Mouse (Mus musculus) neural tube, embryonic 14.5 days (tissue): ENCODE results near the gene Cisd1. TPM values are rescaled to one million over a fixed set of nuclear protein-coding genes. Genes with fewer than 3 reads are reported as not detected.
"Not testable (repeated sequence)": the region's sequence is repeated elsewhere in the genome, so short reads cannot be mapped to it uniquely, and the experiment has no call there.

Experiments
- ATAC-seq: fragments of 200-750 bp; cut with Nextera tagmentation; 2 replicates; pipeline ENCODE4 v1.8.0; 2017; ENCODE audit warnings: low read depth, mild to moderate bottlenecking, moderate TSS enrichment, moderate library complexity
- H3K27ac ChIP-seq: fragments of 300-500 bp; sonication (generic); 2 replicates; pipeline ENCODE4 v1.5.1; 2014; ENCODE audit warnings: low read depth, mild to moderate bottlenecking, control low read depth, low read length, moderate library complexity, mixed read lengths
- H3K27me3 ChIP-seq: fragments of 300-500 bp; sonication (generic); 2 replicates; pipeline ENCODE4 v1.6.1; 2014; ENCODE audit warnings: low read length; ENCODE audit not compliant: control insufficient read depth, insufficient read depth
- H3K36me3 ChIP-seq: fragments of 300-500 bp; sonication (generic); 2 replicates; pipeline ENCODE4 v1.6.1; 2014; ENCODE audit warnings: low read length, mixed read lengths; ENCODE audit not compliant: control insufficient read depth, insufficient read depth
- H3K4me1 ChIP-seq: fragments of 300-500 bp; sonication (generic); 2 replicates; pipeline ENCODE4 v1.6.1; 2014; ENCODE audit warnings: low read length; ENCODE audit not compliant: control insufficient read depth, insufficient read depth
- H3K4me2 ChIP-seq: fragments of 300-500 bp; sonication (generic); 2 replicates; pipeline ENCODE4 v1.6.1; 2014; ENCODE audit warnings: mild to moderate bottlenecking, low read depth, low read length, control low read depth
- H3K4me3 ChIP-seq: fragments of 300-500 bp; sonication (generic); 2 replicates; pipeline ENCODE4 v1.5.1; 2014; ENCODE audit warnings: low read depth, low read length, control low read depth, mixed read lengths
- H3K9ac ChIP-seq: fragments of 300-500 bp; sonication (generic); replicated peaks from 2 replicates; pipeline ENCODE4 v1.6.1; 2014; ENCODE audit warnings: low read depth, mild to moderate bottlenecking, control low read depth, low read length, mixed read lengths
- H3K9me3 ChIP-seq: fragments of 300-500 bp; sonication (generic); 2 replicates; pipeline ENCODE4 v1.6.1; 2016; ENCODE audit warnings: low read length; ENCODE audit not compliant: control insufficient read depth
- WGBS: fragments of 180-500 bp; shearing (Covaris S2); extraction: QIAGEN DNeasy Blood & Tissue Kit; methylation state at CpG from one replicate; pipeline ENCODE4 v1.1.7; 2014; 5-methylcytosine and 5-hydroxymethylcytosine counted together
- polyA plus RNA-seq: library from polyadenylated mRNA; unstranded; fragments of >200 nt; fragmentation: Nextera tagmentation; extraction: Ambion mirVana; gene quantifications from 2 replicates; pipeline ENCODE4 v1.2.1, GENCODE M21; 2014

Gene Cisd1
- polyA plus RNA-seq = 322 and 357 TPM in 2 replicates

GRCm38 (mm10) chr10:71344579-71345143 is at the start of gene Cisd1:
Gene Cisd1 (minus strand): TSS chr10:71344954.
- Histone ChIP-seq H3K27ac (peak within 1 kb of the TSS; percentile 78), H3K4me3 (peak within 1 kb of the TSS; percentile 90), H3K4me2 (peak within 1 kb of the TSS; percentile 86), H3K36me3 (no peaks in the 10 kb centered on the region), H3K9ac (peak within 1 kb of the TSS; percentile 83), H3K4me1 (peaks cover 24% of the 10 kb centered on the region), H3K9me3 (no peaks in the 10 kb centered on the region), H3K27me3 (no peaks in the 10 kb centered on the region)
- 0% methylated on average over 47 of the region's 60 CpGs for WGBS
- ATAC-seq = peak; percentile 79

GRCm38 (mm10) chr10:71389311-71389710 is 44.6 kb upstream of the Cisd1 start:
- Histone ChIP-seq H3K9ac (no peak overlapping the region), H3K9me3 (no peaks in the 10 kb centered on the region), H3K36me3 (no peaks in the 10 kb centered on the region), H3K27me3 (no peaks in the 10 kb centered on the region), H3K4me2 (no peak overlapping the region), H3K27ac (no peak overlapping the region), H3K4me3 (no peak overlapping the region), H3K4me1 (no peaks in the 10 kb centered on the region)
- WGBS = 93% methylated on average over 5 of the region's 5 CpGs
- no peak for ATAC-seq

- WGBS = 65% methylated on average over 19 of the region's 19 CpGs
- no peaks in the 10 kb centered on the region for H3K27me3 ChIP-seq
- no peak overlapping the region for H3K4me3 ChIP-seq
- no peak overlapping the region for H3K9ac ChIP-seq
- no peak overlapping the region for H3K27ac ChIP-seq
- H3K4me1 ChIP-seq = no peaks in the 10 kb centered on the region
- H3K4me2 ChIP-seq = no peak overlapping the region
- H3K9me3 ChIP-seq = no peaks in the 10 kb centered on the region
- H3K36me3 ChIP-seq = no peaks in the 10 kb centered on the region; the same call in 1 of the 2 replicates
- ATAC-seq = no peak
These were observed 39.6 kb upstream of the Cisd1 start for GRCm38 (mm10) chr10:71384159-71385044.

GRCm38 (mm10) chr10:71383552-71383924 is 38.8 kb upstream of the Cisd1 start:
- WGBS = 79% methylated on average over 6 of the region's 6 CpGs
- not testable (repeated sequence) for H3K4me2 ChIP-seq

GRCm38 (mm10) chr10:71382858-71383551 is 38.3 kb upstream of the Cisd1 start:
- H3K4me3 ChIP-seq = no peak overlapping the region
- H3K9me3 ChIP-seq = no peaks in the 10 kb centered on the region
- H3K4me1 ChIP-seq = no peaks in the 10 kb centered on the region
- H3K27me3 ChIP-seq = no peaks in the 10 kb centered on the region
- H3K27ac ChIP-seq = no peak overlapping the region
- H3K9ac ChIP-seq = no peak overlapping the region
- H3K36me3 ChIP-seq = no peaks in the 10 kb centered on the region; the same call in 1 of the 2 replicates
- no peak for ATAC-seq
- H3K4me2 ChIP-seq = no peak overlapping the region
- 68% methylated on average over 8 of the region's 8 CpGs for WGBS

More at GRCm38 (mm10) chr10:71383552-71383924, 38.8 kb upstream of the Cisd1 start:
- H3K9me3 ChIP-seq, H3K27me3 ChIP-seq, H3K4me1 ChIP-seq, H3K27ac ChIP-seq, ATAC-seq, H3K4me3 ChIP-seq, H3K9ac ChIP-seq, H3K36me3 ChIP-seq: not testable (repeated sequence)

GRCm38 (mm10) chr10:71382109-71382508 is 37.4 kb upstream of the Cisd1 start:
- H3K4me1 ChIP-seq = no peaks in the 10 kb centered on the region
- no peak overlapping the region for H3K27ac ChIP-seq
- no peak overlapping the region for H3K4me3 ChIP-seq
- no peak overlapping the region for H3K4me2 ChIP-seq
- no peaks in the 10 kb centered on the region for H3K9me3 ChIP-seq
- no peak for ATAC-seq
- 69% methylated on average over 7 of the region's 7 CpGs for WGBS
- H3K9ac ChIP-seq = no peak overlapping the region
- H3K27me3 ChIP-seq = no peaks in the 10 kb centered on the region
- H3K36me3 ChIP-seq = no peaks in the 10 kb centered on the region; the same call in 1 of the 2 replicates

GRCm38 (mm10) chr10:71381471-71382033 is 36.8 kb upstream of the Cisd1 start:
- H3K4me3 ChIP-seq = no peak overlapping the region
- WGBS = 90% methylated on average over 29 of the region's 29 CpGs
- H3K4me1 ChIP-seq = no peaks in the 10 kb centered on the region
- H3K9ac ChIP-seq = no peak overlapping the region
- H3K27ac ChIP-seq = no peak overlapping the region
- no peak for ATAC-seq
- no peak overlapping the region for H3K4me2 ChIP-seq
- H3K27me3 ChIP-seq = no peaks in the 10 kb centered on the region
- no peaks in the 10 kb centered on the region for H3K9me3 ChIP-seq
- H3K36me3 ChIP-seq = no peaks in the 10 kb centered on the region; the same call in 1 of the 2 replicates

- Histone ChIP-seq H3K4me1 (no peaks in the 10 kb centered on the region), H3K36me3 (no peaks in the 10 kb centered on the region; the same call in 1 of the 2 replicates), H3K4me2 (no peak overlapping the region), H3K9me3 (no peaks in the 10 kb centered on the region), H3K9ac (no peak overlapping the region), H3K27me3 (no peaks in the 10 kb centered on the region), H3K27ac (no peak overlapping the region), H3K4me3 (no peak overlapping the region)
- no peak for ATAC-seq
- 95% methylated on average over 7 of the region's 7 CpGs for WGBS
These were observed 35.7 kb upstream of the Cisd1 start for GRCm38 (mm10) chr10:71380406-71380805.
